Mouse (Mus musculus): ENCODE results near the gene Tmem54.

DNA sequence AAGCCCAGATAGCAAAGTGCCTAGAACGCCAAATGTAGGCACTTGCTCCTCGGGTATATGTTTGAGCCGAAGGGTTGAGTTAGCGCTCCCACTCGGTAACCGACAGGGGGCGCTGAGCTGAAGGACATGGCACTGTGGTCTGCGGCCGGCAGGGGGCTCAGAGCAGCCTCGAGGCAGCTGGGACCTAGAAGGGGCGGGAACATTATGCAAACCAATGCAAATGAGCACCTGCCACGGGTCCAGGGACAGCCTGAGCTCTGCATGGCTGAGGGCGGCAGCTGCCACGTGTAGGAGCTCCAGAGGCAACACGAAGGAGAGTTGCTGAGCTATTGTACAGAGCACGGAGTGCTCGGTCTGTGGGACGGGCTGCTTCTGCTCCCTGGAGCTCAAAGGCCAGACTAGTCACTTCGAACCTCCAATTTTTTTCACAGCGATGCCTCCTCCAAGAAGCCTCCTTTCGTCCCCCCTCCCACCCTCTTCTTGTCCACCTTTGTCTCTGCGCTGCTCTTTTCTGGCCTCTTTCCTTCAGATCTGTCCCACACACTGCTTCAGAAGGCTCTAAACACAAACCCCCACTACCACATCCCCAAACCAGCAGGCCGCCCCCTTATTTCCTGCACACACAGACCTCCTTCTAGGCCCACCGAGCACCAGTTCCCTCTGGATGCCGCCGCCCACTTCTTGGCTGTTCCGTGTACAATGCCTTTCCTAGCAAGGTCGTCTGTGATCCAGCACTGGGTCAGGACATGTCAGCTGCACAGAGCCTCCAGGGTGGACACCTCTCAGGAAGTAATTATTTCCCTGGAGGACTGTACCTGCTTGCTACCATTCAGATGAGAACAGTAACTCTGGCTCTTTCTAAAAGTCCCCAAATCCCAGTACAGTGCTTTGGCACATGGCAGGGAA is 8.0 kb downstream of the Tmem54 start:
- TF ChIP-seq CTCF (IDR thresholded peaks at IDR 0.05) (peak; percentile 68), POLR2A (IDR thresholded peaks at IDR 0.05; ENCODE audit: insufficient read depth, low read depth, low read length) (no peak), EP300 (IDR thresholded peaks at IDR 0.05; ENCODE audit: insufficient read depth, low read depth, low read length) (no peak)
